Mouse (Mus musculus): ENCODE data around the gene Ccl24. TPM values are rescaled to one million over a fixed set of nuclear protein-coding genes. Genes with fewer than 3 reads are reported as not detected.

The Ccl24 gene
- polyA plus RNA-seq, 1 experiment from 2014 or later: 3.5 TPM

DNA sequence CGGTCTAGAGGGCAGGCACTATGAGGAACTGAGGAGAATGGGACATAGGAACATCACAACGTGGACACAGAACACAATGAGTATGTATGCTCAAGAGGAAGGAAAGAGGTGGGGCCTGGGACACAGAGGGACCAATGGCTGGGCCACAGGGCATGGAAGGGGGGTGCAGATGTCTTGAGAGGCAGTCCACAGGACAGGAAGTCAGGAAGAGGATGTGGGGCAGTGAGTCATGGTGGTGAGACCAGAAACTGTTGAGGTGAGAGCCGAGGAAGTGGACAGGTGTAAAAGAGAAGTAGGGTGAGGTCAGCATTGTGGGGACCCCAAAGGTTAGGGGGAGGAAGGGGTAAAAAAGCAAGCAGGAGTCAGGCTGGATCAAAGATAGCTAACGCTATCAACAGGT, 35.5 kb downstream of the Ccl24 start:
- H3K4me3 ChIP-seq (ENCODE audit: low read depth, low read length): no peak overlapping the region
- H3K4me1 ChIP-seq (ENCODE audit: control insufficient read depth, insufficient read depth, low read length): no peaks in the 10 kb centered on the region; the same call in 1 of the 2 replicates
- no peaks in the 10 kb centered on the region for H3K36me3 ChIP-seq (ENCODE audit: control insufficient read depth, insufficient read depth, low read length)
- DNase-seq (ENCODE audit: low spot score) (no peak), ATAC-seq (ENCODE audit: low read depth) (no peak)
- 80% methylated on average over 4 of the region's 4 CpGs for WGBS
- H3K9ac ChIP-seq (ENCODE audit: low read depth, low read length): no peak overlapping the region
- H3K9me3 ChIP-seq (ENCODE audit: control insufficient read depth, low read length): no peaks in the 10 kb centered on the region
- H3K27me3 ChIP-seq (replicated peaks; ENCODE audit: control insufficient read depth, insufficient read depth, low read length): no peaks in the 10 kb centered on the region
- H3K4me2 ChIP-seq (ENCODE audit: low read depth, low read length): no peak overlapping the region
- H3K27ac ChIP-seq (replicated peaks; ENCODE audit: low read depth, low read length): no peak overlapping the region

DNA sequence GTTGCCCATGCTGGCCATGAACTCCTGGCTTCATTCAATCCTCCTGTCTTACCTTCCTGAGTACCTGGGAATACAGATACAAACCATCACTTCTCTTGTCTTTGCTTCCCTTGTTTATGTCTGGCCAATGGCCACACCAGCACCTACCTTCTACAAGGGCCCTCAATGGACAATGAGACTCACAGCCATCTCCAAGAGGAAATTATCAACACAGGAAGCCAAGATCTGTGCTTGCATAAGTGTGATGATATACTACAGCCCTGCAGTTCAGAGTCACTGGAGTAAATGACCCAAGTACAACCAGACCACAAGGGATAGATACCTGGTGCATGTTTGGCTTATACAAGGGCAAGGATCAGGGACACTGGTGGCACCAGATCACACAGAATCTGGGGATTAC, 37.0 kb downstream of the Ccl24 start:
- H3K36me3 ChIP-seq (ENCODE audit: control insufficient read depth, insufficient read depth, low read length): no peaks in the 10 kb centered on the region

DNA sequence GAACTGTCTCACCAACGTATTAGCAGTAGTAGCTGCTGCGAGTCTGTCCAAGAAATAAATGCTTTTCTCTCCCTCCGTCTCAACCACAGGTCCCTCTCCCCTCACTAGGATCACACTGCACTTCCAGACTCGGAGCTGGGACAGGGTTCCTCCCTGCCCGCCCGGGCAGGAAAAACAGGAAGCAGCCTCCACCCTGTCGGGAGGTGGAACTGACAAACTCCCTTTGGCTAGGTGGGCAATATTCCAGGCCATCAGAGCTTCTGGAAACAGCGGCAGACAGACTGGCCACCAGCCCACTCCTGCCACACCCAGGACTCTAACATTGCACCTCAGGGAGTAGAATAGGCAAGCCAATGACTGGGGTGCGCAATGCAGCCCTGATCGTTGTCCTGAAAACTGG, 39.4 kb downstream of the Ccl24 start:
- H3K4me1 ChIP-seq (ENCODE audit: control insufficient read depth, insufficient read depth, low read length): no peaks in the 10 kb centered on the region; the same call in 1 of the 2 replicates
- no peaks in the 10 kb centered on the region for H3K27me3 ChIP-seq (replicated peaks; ENCODE audit: control insufficient read depth, insufficient read depth, low read length)
- ATAC-seq (ENCODE audit: low read depth) (no peak), DNase-seq (ENCODE audit: low spot score) (peak; percentile 61)
- no peak overlapping the region for H3K9ac ChIP-seq (ENCODE audit: low read depth, low read length)
- no peaks in the 10 kb centered on the region for H3K36me3 ChIP-seq (ENCODE audit: control insufficient read depth, insufficient read depth, low read length)
- WGBS: 58% methylated on average over 10 of the region's 10 CpGs
- H3K27ac ChIP-seq (replicated peaks; ENCODE audit: low read depth, low read length): peak overlapping the region; percentile 53; the same call in 1 of the 2 replicates
- peak overlapping the region; percentile 3; the same call in 1 of the 2 replicates for H3K4me2 ChIP-seq (ENCODE audit: low read depth, low read length)
- H3K4me3 ChIP-seq (ENCODE audit: low read depth, low read length): no peak overlapping the region
- no peaks in the 10 kb centered on the region for H3K9me3 ChIP-seq (ENCODE audit: control insufficient read depth, low read length)

More for the DNA sequence above, 37.0 kb downstream of the Ccl24 start:
- ATAC-seq (ENCODE audit: low read depth): no peak
- H3K4me3 ChIP-seq (ENCODE audit: low read depth, low read length): no peak overlapping the region
- no peak overlapping the region for H3K4me2 ChIP-seq (ENCODE audit: low read depth, low read length)
- H3K4me1 ChIP-seq (ENCODE audit: control insufficient read depth, insufficient read depth, low read length): no peaks in the 10 kb centered on the region; the same call in 1 of the 2 replicates
- no peaks in the 10 kb centered on the region for H3K27me3 ChIP-seq (replicated peaks; ENCODE audit: control insufficient read depth, insufficient read depth, low read length)
- DNase-seq (ENCODE audit: low spot score): no peak
- no peaks in the 10 kb centered on the region for H3K9me3 ChIP-seq (ENCODE audit: control insufficient read depth, low read length)
- H3K9ac ChIP-seq (ENCODE audit: low read depth, low read length): no peak overlapping the region
- H3K27ac ChIP-seq (replicated peaks; ENCODE audit: low read depth, low read length): no peak overlapping the region

DNA sequence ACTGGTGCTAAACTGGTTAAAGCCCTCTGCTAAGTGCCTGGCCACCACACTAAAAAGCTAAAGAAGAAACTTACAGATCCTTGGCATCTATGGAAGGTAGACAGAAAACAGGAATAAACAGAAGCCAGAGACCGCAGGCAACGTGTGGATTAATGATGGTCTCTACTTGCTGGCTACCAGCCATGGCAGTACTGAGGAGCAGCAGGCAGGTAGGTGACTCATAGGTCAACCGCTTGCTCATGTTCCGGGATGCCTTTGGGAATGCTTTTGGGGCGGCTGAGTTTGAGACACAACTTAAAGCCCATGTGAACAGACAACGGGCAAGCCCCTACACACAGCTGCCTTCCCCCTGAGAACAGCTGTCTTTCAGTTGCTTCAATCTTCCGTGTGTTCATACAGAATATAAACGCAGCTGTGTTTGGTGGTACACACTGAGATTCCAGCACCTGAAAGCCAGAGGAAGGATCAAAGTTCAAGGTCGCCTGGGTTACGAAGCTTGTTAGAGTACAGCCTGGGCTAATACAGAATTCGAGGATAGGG, 41.5 kb downstream of the Ccl24 start:
- H3K4me1 ChIP-seq (ENCODE audit: control insufficient read depth, insufficient read depth, low read length): no peaks in the 10 kb centered on the region; the same call in 1 of the 2 replicates
- WGBS: 62% methylated on average over 11 of the region's 11 CpGs
- H3K4me2 ChIP-seq (ENCODE audit: low read depth, low read length): no peak overlapping the region
- H3K4me3 ChIP-seq (ENCODE audit: low read depth, low read length): no peak overlapping the region
- peak; percentile 34 for DNase-seq (ENCODE audit: low spot score)
- no peaks in the 10 kb centered on the region for H3K36me3 ChIP-seq (ENCODE audit: control insufficient read depth, insufficient read depth, low read length)
- no peak for ATAC-seq (ENCODE audit: low read depth)
- H3K9ac ChIP-seq (ENCODE audit: low read depth, low read length): no peak overlapping the region
- H3K27ac ChIP-seq (replicated peaks; ENCODE audit: low read depth, low read length): no peak overlapping the region
- no peaks in the 10 kb centered on the region for H3K27me3 ChIP-seq (replicated peaks; ENCODE audit: control insufficient read depth, insufficient read depth, low read length)
- H3K9me3 ChIP-seq (ENCODE audit: control insufficient read depth, low read length): no peaks in the 10 kb centered on the region

- Histone ChIP-seq H3K27ac (replicated peaks; ENCODE audit: low read depth, low read length) (no peak overlapping the region), H3K4me2 (ENCODE audit: low read depth, low read length) (no peak overlapping the region), H3K27me3 (replicated peaks; ENCODE audit: control insufficient read depth, insufficient read depth, low read length) (no peaks in the 10 kb centered on the region), H3K4me3 (ENCODE audit: low read depth, low read length) (no peak overlapping the region), H3K36me3 (ENCODE audit: control insufficient read depth, insufficient read depth, low read length) (no peaks in the 10 kb centered on the region), H3K9me3 (ENCODE audit: control insufficient read depth, low read length) (no peaks in the 10 kb centered on the region), H3K9ac (ENCODE audit: low read depth, low read length) (no peak overlapping the region), H3K4me1 (ENCODE audit: control insufficient read depth, insufficient read depth, low read length) (no peaks in the 10 kb centered on the region; the same call in 1 of the 2 replicates)
- 65% methylated on average over 2 of the region's 2 CpGs for whole genome bisulfite sequencing
- ATAC-seq (ENCODE audit: low read depth): no peak
- DNase-seq (ENCODE audit: low spot score): no peak
Observed at GRCm38 (mm10) chr5:135529964-135530363, 42.9 kb downstream of the Ccl24 start.

DNA sequence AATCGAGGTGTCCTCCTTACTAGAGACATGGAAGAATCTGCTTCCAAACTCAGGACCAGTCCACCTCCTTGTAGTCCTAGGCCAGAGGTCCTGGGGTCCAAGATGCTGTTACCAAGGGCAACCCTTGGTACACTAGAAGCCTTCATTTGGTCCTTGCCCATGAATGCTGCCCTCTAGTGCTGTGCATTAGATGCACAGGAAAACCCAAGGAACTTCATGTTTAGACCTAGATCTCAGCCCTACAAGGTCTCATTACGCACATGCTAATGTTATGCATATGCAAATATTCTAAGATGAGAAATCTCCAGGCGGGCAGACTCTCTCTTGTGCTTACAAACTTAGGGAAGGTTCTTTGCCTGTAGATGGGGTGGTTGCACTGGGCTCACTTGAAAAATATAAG, 43.5 kb downstream of the Ccl24 start:
- 82% methylated on average over 3 of the region's 3 CpGs for WGBS
- no peak overlapping the region for H3K4me2 ChIP-seq (ENCODE audit: low read depth, low read length)
- no peak overlapping the region for H3K9ac ChIP-seq (ENCODE audit: low read depth, low read length)
- no peaks in the 10 kb centered on the region for H3K36me3 ChIP-seq (ENCODE audit: control insufficient read depth, insufficient read depth, low read length)
- H3K4me3 ChIP-seq (ENCODE audit: low read depth, low read length): no peak overlapping the region
- no peaks in the 10 kb centered on the region; the same call in 1 of the 2 replicates for H3K4me1 ChIP-seq (ENCODE audit: control insufficient read depth, insufficient read depth, low read length)
- no peaks in the 10 kb centered on the region for H3K9me3 ChIP-seq (ENCODE audit: control insufficient read depth, low read length)
- ATAC-seq (ENCODE audit: low read depth): no peak
- no peak for DNase-seq (ENCODE audit: low spot score)
- H3K27ac ChIP-seq (replicated peaks; ENCODE audit: low read depth, low read length): no peak overlapping the region
- H3K27me3 ChIP-seq (replicated peaks; ENCODE audit: control insufficient read depth, insufficient read depth, low read length): no peaks in the 10 kb centered on the region

DNA sequence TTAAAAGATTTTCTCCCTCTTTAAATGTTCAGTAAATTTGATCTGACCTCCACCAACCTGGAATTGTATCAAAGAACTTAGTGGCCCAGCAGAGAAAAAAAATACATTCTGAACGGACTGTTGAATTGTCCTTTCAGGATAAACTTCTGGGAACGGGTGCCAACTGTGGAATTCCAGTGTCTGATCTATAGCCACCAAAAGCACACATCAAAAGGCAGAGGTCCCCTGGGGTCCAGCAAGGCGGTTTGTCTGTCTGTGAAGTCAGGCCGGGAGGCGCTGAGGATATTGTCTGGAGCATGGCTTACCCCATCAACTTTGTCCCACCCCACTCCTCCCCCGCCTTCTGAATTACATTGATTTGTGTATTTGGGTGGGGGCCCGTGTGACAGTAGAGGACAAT, 44.9 kb downstream of the Ccl24 start:
- ATAC-seq (ENCODE audit: low read depth) (no peak), DNase-seq (ENCODE audit: low spot score) (no peak)
- Histone ChIP-seq H3K4me1 (ENCODE audit: control insufficient read depth, insufficient read depth, low read length) (no peaks in the 10 kb centered on the region), H3K27me3 (replicated peaks; ENCODE audit: control insufficient read depth, insufficient read depth, low read length) (no peaks in the 10 kb centered on the region), H3K27ac (replicated peaks; ENCODE audit: low read depth, low read length) (no peak overlapping the region), H3K36me3 (ENCODE audit: control insufficient read depth, insufficient read depth, low read length) (peaks cover 4% of the 10 kb centered on the region; the same call in 1 of the 2 replicates), H3K9me3 (ENCODE audit: control insufficient read depth, low read length) (no peaks in the 10 kb centered on the region), H3K9ac (ENCODE audit: low read depth, low read length) (no peak overlapping the region), H3K4me2 (ENCODE audit: low read depth, low read length) (no peak overlapping the region), H3K4me3 (ENCODE audit: low read depth, low read length) (no peak overlapping the region)
- WGBS: 49% methylated on average over 7 of the region's 7 CpGs

GRCm38 (mm10) chr5:135524660-135525560, 47.9 kb downstream of the Ccl24 start:
- peaks cover 4% of the 10 kb centered on the region; the same call in 1 of the 2 replicates for H3K36me3 ChIP-seq (ENCODE audit: control insufficient read depth, insufficient read depth, low read length)
- no peak overlapping the region; the same call in 1 of the 2 replicates for H3K27ac ChIP-seq (replicated peaks; ENCODE audit: low read depth, low read length)
- H3K9me3 ChIP-seq (ENCODE audit: control insufficient read depth, low read length): no peaks in the 10 kb centered on the region
- WGBS: 53% methylated on average over 11 of the region's 11 CpGs
- no peak overlapping the region for H3K4me3 ChIP-seq (ENCODE audit: low read depth, low read length)
- ATAC-seq (ENCODE audit: low read depth) (no peak), DNase-seq (ENCODE audit: low spot score) (no peak)
- H3K27me3 ChIP-seq (replicated peaks; ENCODE audit: control insufficient read depth, insufficient read depth, low read length): no peaks in the 10 kb centered on the region
- no peak overlapping the region for H3K9ac ChIP-seq (ENCODE audit: low read depth, low read length)
- no peaks in the 10 kb centered on the region for H3K4me1 ChIP-seq (ENCODE audit: control insufficient read depth, insufficient read depth, low read length)
- no peak overlapping the region for H3K4me2 ChIP-seq (ENCODE audit: low read depth, low read length)

Data from embryonic facial prominence, embryonic 14.5 days (tissue).